Mouse (Mus musculus): ENCODE data around the gene Il4. TPM values are rescaled to one million over a fixed set of nuclear protein-coding genes. Genes with fewer than 3 reads are reported as not detected.

Il4 gene
- not detected for polyA plus RNA-seq (2014; fragmentation: Illumina TruSeq; extraction: RNeasy Lipid Tissue Mini Kit (QIAGEN cat#74804); ENCODE audit: low read depth, low replicate concordance)

GRCm38 (mm10) chr11:53618619-53619198, at the start of gene Il4:
TSS of gene Il4 (minus strand) at chr11:53618669.

GRCm38 (mm10) chr11:53634556-53634955, 16.1 kb upstream of the Il4 start, which contains the start of gene Il13:
TSS of gene Il13 (minus strand) at chr11:53634702.

GRCm38 (mm10) chr11:53567224-53568014, 51.0 kb downstream of the Il4 start, which contains the start of gene Kif3a:
TSS of gene Kif3a (plus strand) at chr11:53567379.

Other genes starting within 250 kb of the Il4 start
- gene Leap2, start 195.5 kb downstream of the Il4 start, polyA plus RNA-seq (2014; fragmentation: Illumina TruSeq; extraction: RNeasy Lipid Tissue Mini Kit (QIAGEN cat#74804); ENCODE audit: low read depth, low replicate concordance) = not detected
- gene Uqcrq, start 187.8 kb downstream of the Il4 start, polyA plus RNA-seq (2014; fragmentation: Illumina TruSeq; extraction: RNeasy Lipid Tissue Mini Kit (QIAGEN cat#74804); ENCODE audit: low read depth, low replicate concordance) = 298 TPM
- gene Gdf9, start 187.6 kb downstream of the Il4 start, polyA plus RNA-seq (2014; fragmentation: Illumina TruSeq; extraction: RNeasy Lipid Tissue Mini Kit (QIAGEN cat#74804); ENCODE audit: low read depth, low replicate concordance) = 1.1 TPM
- 1.2 TPM for gene Gm10447, start 161.6 kb downstream of the Il4 start, polyA plus RNA-seq (2014; fragmentation: Illumina TruSeq; extraction: RNeasy Lipid Tissue Mini Kit (QIAGEN cat#74804); ENCODE audit: low read depth, low replicate concordance)
- gene Shroom1, start 161.5 kb downstream of the Il4 start, polyA plus RNA-seq (2014; fragmentation: Illumina TruSeq; extraction: RNeasy Lipid Tissue Mini Kit (QIAGEN cat#74804); ENCODE audit: low read depth, low replicate concordance) = 7.7 TPM
- not detected for gene Gm9837, start 148.2 kb downstream of the Il4 start, polyA plus RNA-seq (2014; fragmentation: Illumina TruSeq; extraction: RNeasy Lipid Tissue Mini Kit (QIAGEN cat#74804); ENCODE audit: low read depth, low replicate concordance)
- not detected for gene Gm9945, start 138.5 kb downstream of the Il4 start, polyA plus RNA-seq (2014; fragmentation: Illumina TruSeq; extraction: RNeasy Lipid Tissue Mini Kit (QIAGEN cat#74804); ENCODE audit: low read depth, low replicate concordance)
- 0.25 TPM for gene Sowaha, start 138.4 kb downstream of the Il4 start, polyA plus RNA-seq (2014; fragmentation: Illumina TruSeq; extraction: RNeasy Lipid Tissue Mini Kit (QIAGEN cat#74804); ENCODE audit: low read depth, low replicate concordance)
- 31.8 TPM for gene Sept8, start 99.4 kb downstream of the Il4 start, polyA plus RNA-seq (2014; fragmentation: Illumina TruSeq; extraction: RNeasy Lipid Tissue Mini Kit (QIAGEN cat#74804); ENCODE audit: low read depth, low replicate concordance)
- 13.1 TPM for gene Kif3a, start 51.3 kb downstream of the Il4 start, polyA plus RNA-seq (2014; fragmentation: Illumina TruSeq; extraction: RNeasy Lipid Tissue Mini Kit (QIAGEN cat#74804); ENCODE audit: low read depth, low replicate concordance)
- gene Il13, start 16.0 kb upstream of the Il4 start, polyA plus RNA-seq (2014; fragmentation: Illumina TruSeq; extraction: RNeasy Lipid Tissue Mini Kit (QIAGEN cat#74804); ENCODE audit: low read depth, low replicate concordance) = not detected
- 17.0 TPM for gene Rad50, start 88.7 kb upstream of the Il4 start, polyA plus RNA-seq (2014; fragmentation: Illumina TruSeq; extraction: RNeasy Lipid Tissue Mini Kit (QIAGEN cat#74804); ENCODE audit: low read depth, low replicate concordance)
- not detected for gene Il5, start 102.1 kb upstream of the Il4 start, polyA plus RNA-seq (2014; fragmentation: Illumina TruSeq; extraction: RNeasy Lipid Tissue Mini Kit (QIAGEN cat#74804); ENCODE audit: low read depth, low replicate concordance)
- gene Irf1, start 151.3 kb upstream of the Il4 start, polyA plus RNA-seq (2014; fragmentation: Illumina TruSeq; extraction: RNeasy Lipid Tissue Mini Kit (QIAGEN cat#74804); ENCODE audit: low read depth, low replicate concordance) = 38.5 TPM
- 0.98 TPM for gene Gm17334, start 154.5 kb upstream of the Il4 start, polyA plus RNA-seq (2014; fragmentation: Illumina TruSeq; extraction: RNeasy Lipid Tissue Mini Kit (QIAGEN cat#74804); ENCODE audit: low read depth, low replicate concordance)
- gene Gm12216, start 240.6 kb upstream of the Il4 start, polyA plus RNA-seq (2014; fragmentation: Illumina TruSeq; extraction: RNeasy Lipid Tissue Mini Kit (QIAGEN cat#74804); ENCODE audit: low read depth, low replicate concordance) = 7.6 TPM